Mouse (Mus musculus) lung, embryonic 14.5 days (tissue): ENCODE data around the gene Vwf. TPM values are rescaled to one million over a fixed set of nuclear protein-coding genes. Genes with fewer than 3 reads are reported as not detected.
A peak's percentile ranks its signal among the peaks of the same experiment; 100 is the strongest.

Experiments
- ATAC-seq: fragments of 200-750 bp; cut with Nextera tagmentation; 2 replicates; pipeline ENCODE4 v1.8.0; 2017; ENCODE audit warnings: mild to moderate bottlenecking, moderate TSS enrichment, moderate library complexity; ENCODE audit not compliant: insufficient read depth
- DNase-seq: peaks from one replicate; pipeline ENCODE4 v3.0.0-alpha.2; 2015
- H3K27ac ChIP-seq: fragments of 300-500 bp; sonication (generic); 2 replicates; pipeline ENCODE4 v1.5.1; 2014; ENCODE audit warnings: low read depth, mild to moderate bottlenecking, moderate library complexity
- H3K27me3 ChIP-seq: fragments of 300-500 bp; sonication (generic); 2 replicates; pipeline ENCODE4 v1.6.1; 2014; ENCODE audit warnings: low read length, control low read depth; ENCODE audit not compliant: insufficient read depth
- H3K36me3 ChIP-seq: fragments of 300-500 bp; sonication (generic); 2 replicates; pipeline ENCODE4 v1.6.1; 2014; ENCODE audit warnings: control low read depth; ENCODE audit not compliant: insufficient read depth
- H3K4me1 ChIP-seq: fragments of 300-500 bp; sonication (generic); 2 replicates; pipeline ENCODE4 v1.6.1; 2014; ENCODE audit warnings: antibody characterized with exemption, control low read depth; ENCODE audit not compliant: insufficient read depth
- H3K4me2 ChIP-seq: fragments of 300-500 bp; sonication (generic); 2 replicates; pipeline ENCODE4 v1.6.1; 2014; ENCODE audit warnings: mild to moderate bottlenecking
- H3K4me3 ChIP-seq: fragments of 300-500 bp; sonication (generic); 2 replicates; pipeline ENCODE4 v1.5.1; 2014; ENCODE audit warnings: low read depth, low read length
- H3K9ac ChIP-seq: fragments of 300-500 bp; sonication (generic); 2 replicates; pipeline ENCODE4 v1.6.1; 2014
- H3K9me3 ChIP-seq: fragments of 300-500 bp; sonication (generic); 2 replicates; pipeline ENCODE4 v1.6.1; 2016; ENCODE audit warnings: low read depth, low read length, control low read depth
- CTCF ChIP-seq: IDR thresholded peaks from 2 replicates; pipeline ENCODE4 v1.5.1; 2016; ENCODE audit warnings: antibody characterized with exemption, low read depth
- WGBS: fragments of 180-500 bp; shearing (Covaris S2); extraction: QIAGEN DNeasy Blood & Tissue Kit; methylation state at CpG from one replicate; pipeline ENCODE4 v1.1.7; 2014; 5-methylcytosine and 5-hydroxymethylcytosine counted together
- polyA plus RNA-seq: library from polyadenylated mRNA; unstranded; fragments of >200 nt; fragmentation: Nextera tagmentation; extraction: Ambion mirVana; gene quantifications from 2 replicates; pipeline ENCODE4 v1.2.1, GENCODE M21; 2014

Gene Vwf
- polyA plus RNA-seq, 1 experiment from 2014 or later, result 17.7 TPM

GRCm38 (mm10) chr6:125687986-125688385 lies 141.4 kb downstream of the Vwf start:
- Histone ChIP-seq H3K9me3 (no peaks in the 10 kb centered on the region), H3K9ac (no peak overlapping the region), H3K27me3 (0 out of 2 replicates have a peak, but pooled peaks cover 3% of the 10 kb centered on the region), H3K4me3 (no peak overlapping the region), H3K36me3 (no peaks in the 10 kb centered on the region), H3K4me1 (no peaks in the 10 kb centered on the region), H3K27ac (no peak overlapping the region), H3K4me2 (no peak overlapping the region)
- 35% methylated on average over 1 of the region's 1 CpGs for WGBS
- ATAC-seq, result no peak
- no peak for DNase-seq
- TF ChIP-seq CTCF, result no peak

- no peak within 1 kb of the TSS; the same call in 1 of the 2 replicates for H3K4me3 ChIP-seq
Observed at GRCm38 (mm10) chr6:125690057-125690703, 143.6 kb downstream of the Vwf start, which contains the start of gene Ano2. Gene Ano2 (plus strand): TSS chr6:125690419.

GRCm38 (mm10) chr6:125701146-125701545 lies 154.6 kb downstream of the Vwf start:
- TF ChIP-seq CTCF, result no peak
- ATAC-seq (no peak), DNase-seq (no peak)
- Histone ChIP-seq H3K36me3 (no peaks in the 10 kb centered on the region), H3K9ac (no peak overlapping the region), H3K4me2 (no peak overlapping the region), H3K27me3 (no peaks in the 10 kb centered on the region), H3K9me3 (no peaks in the 10 kb centered on the region), H3K27ac (no peak overlapping the region), H3K4me3 (no peak overlapping the region), H3K4me1 (no peaks in the 10 kb centered on the region)
- WGBS, result 82% methylated on average over 2 of the region's 2 CpGs

More at GRCm38 (mm10) chr6:125690057-125690703, 143.6 kb downstream of the Vwf start, which contains the start of gene Ano2:
- 0 out of 2 replicates have a peak, but pooled peaks cover 3% of the 10 kb centered on the region for H3K27me3 ChIP-seq
- DNase-seq (peak; percentile 17), ATAC-seq (peak; percentile 58)
- H3K36me3 ChIP-seq, result no peaks in the 10 kb centered on the region
- H3K9ac ChIP-seq, result no peak within 1 kb of the TSS
- no peak within 1 kb of the TSS for H3K27ac ChIP-seq
- peak within 1 kb of the TSS; percentile 49 for H3K4me2 ChIP-seq
- no peak for TF ChIP-seq CTCF
- H3K9me3 ChIP-seq, result no peaks in the 10 kb centered on the region
- no peaks in the 10 kb centered on the region for H3K4me1 ChIP-seq
- 2% methylated on average over 20 of the region's 20 CpGs for WGBS

- Histone ChIP-seq H3K27ac (no peak overlapping the region), H3K4me3 (no peak overlapping the region), H3K9me3 (no peaks in the 10 kb centered on the region), H3K4me2 (no peak overlapping the region), H3K4me1 (no peaks in the 10 kb centered on the region), H3K27me3 (no peaks in the 10 kb centered on the region), H3K36me3 (no peaks in the 10 kb centered on the region), H3K9ac (no peak overlapping the region)
- ATAC-seq (no peak), DNase-seq (no peak)
- WGBS, result 77% methylated on average over 16 of the region's 16 CpGs
- TF ChIP-seq CTCF, result no peak
Observed at GRCm38 (mm10) chr6:125711261-125711660, 164.7 kb downstream of the Vwf start.

GRCm38 (mm10) chr6:125726408-125726807 lies 179.8 kb downstream of the Vwf start:
- peak; percentile 52; the same call in 1 of the 2 replicates for TF ChIP-seq CTCF
- Histone ChIP-seq H3K4me2 (no peak overlapping the region), H3K27ac (no peak overlapping the region), H3K4me1 (no peaks in the 10 kb centered on the region), H3K9ac (no peak overlapping the region), H3K36me3 (no peaks in the 10 kb centered on the region), H3K27me3 (no peaks in the 10 kb centered on the region), H3K4me3 (no peak overlapping the region), H3K9me3 (no peaks in the 10 kb centered on the region)
- 76% methylated on average over 2 of the region's 2 CpGs for WGBS
- no peak for DNase-seq
- no peak for ATAC-seq

GRCm38 (mm10) chr6:125727484-125727911 lies 180.9 kb downstream of the Vwf start:
- 61% methylated on average over 5 of the region's 5 CpGs for WGBS

GRCm38 (mm10) chr6:125729471-125729870 lies 182.9 kb downstream of the Vwf start:
- no peak for DNase-seq
- H3K4me2 ChIP-seq, result no peak overlapping the region
- no peaks in the 10 kb centered on the region for H3K36me3 ChIP-seq
- H3K27ac ChIP-seq, result no peak overlapping the region
- H3K4me1 ChIP-seq, result no peaks in the 10 kb centered on the region
- no peak for TF ChIP-seq CTCF
- 73% methylated on average over 6 of the region's 6 CpGs for WGBS
- no peaks in the 10 kb centered on the region for H3K9me3 ChIP-seq
- no peak overlapping the region for H3K4me3 ChIP-seq
- no peak for ATAC-seq
- H3K27me3 ChIP-seq, result no peaks in the 10 kb centered on the region
- no peak overlapping the region for H3K9ac ChIP-seq

More at GRCm38 (mm10) chr6:125727484-125727911, 180.9 kb downstream of the Vwf start:
- Histone ChIP-seq H3K27ac (no peak overlapping the region), H3K4me1 (no peaks in the 10 kb centered on the region), H3K4me3 (no peak overlapping the region), H3K36me3 (no peaks in the 10 kb centered on the region), H3K9ac (no peak overlapping the region), H3K4me2 (no peak overlapping the region), H3K9me3 (no peaks in the 10 kb centered on the region), H3K27me3 (no peaks in the 10 kb centered on the region)
- DNase-seq (no peak), ATAC-seq (no peak)
- TF ChIP-seq CTCF, result no peak
